Mouse (Mus musculus) MEL (cell line): ENCODE results near the gene Hoxc9.

ENCODE experiments used
- CTCF ChIP-seq, 3 experiments: IDR thresholded peaks in 2 of 3; conservative IDR thresholded peaks in 1 of 3; 2 replicates each; pipeline ENCODE4 v1.5.1; 2011 to 2012; ENCODE audit warnings: low read length in 3 of 3, low read depth in 2 of 3, mild to moderate bottlenecking in 2 of 3, improper control_type of control experiment in 1 of 3, inconsistent platforms in 1 of 3, mixed read lengths in 1 of 3, moderate library complexity in 1 of 3; ENCODE audit not compliant: control insufficient read depth in 1 of 3, insufficient read depth in 1 of 3, poor library complexity in 1 of 3, severe bottlenecking in 1 of 3
- MYB ChIP-seq: IDR thresholded peaks from 2 replicates; pipeline ENCODE4 v1.6.1; 2011; ENCODE audit warnings: mild to moderate bottlenecking, low read depth, low read length, improper control_type of control experiment
- RCOR1 ChIP-seq: IDR thresholded peaks from 2 replicates; pipeline ENCODE4 v1.6.1; 2012; ENCODE audit warnings: low read depth, mild to moderate bottlenecking, inconsistent platforms, low read length, improper control_type of control experiment
- SMC3 ChIP-seq: IDR thresholded peaks from 2 replicates; pipeline ENCODE4 v1.6.1; 2011; ENCODE audit warnings: low read depth, low read length, improper control_type of control experiment

DNA sequence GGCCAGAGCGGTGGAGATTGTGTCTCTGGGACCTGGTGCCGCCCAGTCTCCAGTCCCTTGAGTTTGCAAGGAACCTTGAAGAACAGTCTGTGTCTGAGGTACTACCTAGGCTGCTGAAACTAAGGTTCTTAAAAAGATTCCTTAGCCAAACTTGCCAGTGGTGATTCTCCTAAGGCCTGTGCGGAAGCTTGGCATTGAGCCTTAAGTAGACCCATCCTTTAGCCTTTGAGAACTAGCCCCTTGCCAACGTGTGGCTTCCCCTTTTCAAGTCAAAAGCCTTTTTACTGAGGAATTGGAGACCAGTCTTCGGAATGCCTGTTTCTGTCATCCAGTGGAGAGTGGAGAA, 32.8 kb upstream of the Hoxc9 start:
- TF ChIP-seq MYB (no peak), CTCF (IDR thresholded peaks at IDR 0.05 in 2 of 3, conservative IDR thresholded peaks at IDR 0.05 in 1 of 3; ENCODE audit: control insufficient read depth in 1 of 3, insufficient read depth in 1 of 3, low read depth in 2 of 3, low read length in 3 of 3, poor library complexity in 1 of 3, severe bottlenecking in 1 of 3) (no peak), SMC3 (no peak), RCOR1 (no peak)
